Mouse (Mus musculus): ENCODE data around the gene Tcp11.

GRCm38 (mm10) chr17:28093837-28094236, 13.4 kb upstream of the Tcp11 start:
- no peak for TF ChIP-seq CTCF (IDR thresholded peaks at IDR 0.05; ENCODE audit: extremely low read depth, insufficient read length, insufficient replicate concordance, low read depth, low read length)
- no peak for TF ChIP-seq POLR2A (IDR thresholded peaks at IDR 0.05; ENCODE audit: low read depth, low read length)

All from small intestine, adult 2 months (tissue).